Mouse (Mus musculus) testis, adult 2 months (tissue): ENCODE measurements around the gene Dhx36. TPM values are rescaled to one million over a fixed set of nuclear protein-coding genes. Genes with fewer than 3 reads are reported as not detected.

Experiments used
- H3K27ac ChIP-seq: fragments of 200-500 bp; 2 replicates; pipeline ENCODE4 v1.5.1; 2012; ENCODE audit warnings: low read depth, low read length; ENCODE audit not compliant: control insufficient read depth, insufficient read depth
- H3K27me3 ChIP-seq: fragments of 200-500 bp; 2 replicates; pipeline ENCODE4 v1.6.1; 2012; ENCODE audit warnings: mild to moderate bottlenecking, low read length, moderate library complexity; ENCODE audit not compliant: control insufficient read depth, insufficient read depth
- H3K36me3 ChIP-seq: fragments of 200-500 bp; 2 replicates; pipeline ENCODE4 v1.6.1; 2012; ENCODE audit warnings: mild to moderate bottlenecking, low read length; ENCODE audit not compliant: control insufficient read depth, insufficient read depth
- H3K4me1 ChIP-seq: fragments of 200-500 bp; 2 replicates; pipeline ENCODE4 v1.6.1; 2012; ENCODE audit warnings: low read length; ENCODE audit not compliant: control insufficient read depth, insufficient read depth
- H3K4me3 ChIP-seq: fragments of 200-500 bp; 2 replicates; pipeline ENCODE4 v1.5.1; 2012; ENCODE audit warnings: low read depth, mild to moderate bottlenecking, low read length, moderate library complexity, mixed read lengths; ENCODE audit not compliant: control insufficient read depth
- CTCF ChIP-seq: fragments of 200-500 bp; IDR thresholded peaks from 2 replicates; pipeline ENCODE4 v1.5.1; 2012; ENCODE audit warnings: low read depth, mild to moderate bottlenecking, inconsistent platforms, low read length, moderate library complexity; ENCODE audit not compliant: control insufficient read depth, insufficient read depth, insufficient replicate concordance
- POLR2A ChIP-seq: fragments of 200-500 bp; IDR thresholded peaks from 2 replicates; pipeline ENCODE4 v1.6.1; 2012; ENCODE audit warnings: low read depth, mild to moderate bottlenecking, inconsistent platforms, low read length, moderate library complexity; ENCODE audit not compliant: control insufficient read depth
- polyA plus RNA-seq: library from polyadenylated mRNA; depleted of rRNA; stranded (reverse); fragments of >200 nt; gene quantifications from 2 replicates; pipeline ENCODE4 v1.2.3, GENCODE M21; 2012

Gene Dhx36
- polyA plus RNA-seq, 1 experiment, result 6.4 TPM

- no peaks in the 10 kb centered on the region for H3K27me3 ChIP-seq
- TF ChIP-seq POLR2A, result no peak
- TF ChIP-seq CTCF, result no peak
- no peaks in the 10 kb centered on the region for H3K36me3 ChIP-seq
- no peak overlapping the region for H3K27ac ChIP-seq
- no peaks in the 10 kb centered on the region for H3K4me1 ChIP-seq
- H3K4me3 ChIP-seq, result no peak overlapping the region
Measured at GRCm38 (mm10) chr3:62449871-62450496, 56.8 kb downstream of the Dhx36 start.

- TF ChIP-seq POLR2A (no peak), CTCF (no peak)
- Histone ChIP-seq H3K36me3 (no peaks in the 10 kb centered on the region), H3K27ac (no peak overlapping the region), H3K27me3 (no peaks in the 10 kb centered on the region), H3K4me3 (no peak overlapping the region), H3K4me1 (no peaks in the 10 kb centered on the region)
Measured at GRCm38 (mm10) chr3:62447151-62447550, 59.7 kb downstream of the Dhx36 start.

- TF ChIP-seq POLR2A (no peak), CTCF (no peak)
- H3K4me1 ChIP-seq, result no peaks in the 10 kb centered on the region
- no peak overlapping the region for H3K27ac ChIP-seq
- no peaks in the 10 kb centered on the region for H3K27me3 ChIP-seq
- H3K4me3 ChIP-seq, result no peak overlapping the region
- H3K36me3 ChIP-seq, result no peaks in the 10 kb centered on the region
Measured at GRCm38 (mm10) chr3:62446271-62446670, 60.5 kb downstream of the Dhx36 start.

- Histone ChIP-seq H3K4me3 (no peak overlapping the region), H3K27ac (no peak overlapping the region), H3K4me1 (no peaks in the 10 kb centered on the region), H3K27me3 (no peaks in the 10 kb centered on the region), H3K36me3 (no peaks in the 10 kb centered on the region)
- TF ChIP-seq POLR2A (no peak), CTCF (no peak)
Measured at GRCm38 (mm10) chr3:62443582-62444194, 63.1 kb downstream of the Dhx36 start.

DNA sequence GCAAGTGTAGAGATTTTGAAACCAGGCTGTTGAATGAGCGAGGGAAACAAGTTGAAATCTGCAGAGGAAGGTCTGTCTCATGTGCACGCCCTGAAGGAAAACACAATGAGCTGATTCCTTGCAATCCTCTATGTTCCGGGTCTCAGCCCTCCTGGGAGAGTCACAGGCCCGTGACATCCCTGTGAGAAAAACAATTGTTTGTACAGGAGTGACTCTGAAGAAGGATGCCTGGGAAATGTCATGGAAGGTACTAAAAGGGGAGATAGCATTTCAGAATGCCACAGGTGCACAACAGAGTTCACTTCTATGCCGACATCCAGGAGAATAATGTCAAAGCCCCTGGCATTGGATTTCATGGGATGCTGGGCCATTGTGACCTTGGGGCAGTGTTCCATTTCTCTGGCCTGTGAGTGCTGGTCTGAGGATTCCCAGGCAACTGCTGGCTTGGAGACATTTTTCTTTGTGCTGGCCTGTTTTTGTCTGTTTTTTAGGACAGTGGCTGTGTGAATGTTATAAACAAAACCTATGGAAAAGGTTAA, 66.3 kb downstream of the Dhx36 start:
- no peaks in the 10 kb centered on the region for H3K27me3 ChIP-seq
- TF ChIP-seq POLR2A (no peak), CTCF (no peak)
- H3K4me1 ChIP-seq, result no peaks in the 10 kb centered on the region
- H3K4me3 ChIP-seq, result no peak overlapping the region
- no peaks in the 10 kb centered on the region for H3K36me3 ChIP-seq
- H3K27ac ChIP-seq, result no peak overlapping the region

GRCm38 (mm10) chr3:62435923-62436322, 70.9 kb downstream of the Dhx36 start:
- Histone ChIP-seq H3K27ac (no peak overlapping the region), H3K27me3 (no peaks in the 10 kb centered on the region), H3K4me1 (no peaks in the 10 kb centered on the region), H3K36me3 (no peaks in the 10 kb centered on the region), H3K4me3 (no peak overlapping the region)
- no peak for TF ChIP-seq POLR2A
- TF ChIP-seq CTCF, result no peak

GRCm38 (mm10) chr3:62433675-62434074, 73.1 kb downstream of the Dhx36 start:
- Histone ChIP-seq H3K36me3 (no peaks in the 10 kb centered on the region), H3K4me3 (no peak overlapping the region), H3K27ac (no peak overlapping the region), H3K4me1 (no peaks in the 10 kb centered on the region), H3K27me3 (no peaks in the 10 kb centered on the region)
- TF ChIP-seq POLR2A, result no peak
